Mouse (Mus musculus) kidney, embryonic 16.5 days (tissue): ENCODE measurements around the gene Smtn. TPM values are rescaled to one million over a fixed set of nuclear protein-coding genes. Genes with fewer than 3 reads are reported as not detected.

Experiments used
- ATAC-seq: fragments of 200-750 bp; cut with Nextera tagmentation; 2 replicates; pipeline ENCODE4 v1.8.0; 2017; ENCODE audit warnings: moderate TSS enrichment; ENCODE audit not compliant: low FRiP score, low TSS enrichment
- H3K27ac ChIP-seq: fragments of 300-500 bp; sonication (generic); 2 replicates; pipeline ENCODE4 v1.5.1; 2014; ENCODE audit warnings: low read length
- H3K27me3 ChIP-seq: fragments of 300-500 bp; sonication (generic); 2 replicates; pipeline ENCODE4 v1.6.1; 2014; ENCODE audit warnings: low read length, control low read depth, mixed read lengths; ENCODE audit not compliant: insufficient read depth
- H3K36me3 ChIP-seq: fragments of 300-500 bp; sonication (generic); 2 replicates; pipeline ENCODE4 v1.6.1; 2014; ENCODE audit warnings: low read length, control low read depth, mixed read lengths; ENCODE audit not compliant: insufficient read depth
- H3K4me1 ChIP-seq: fragments of 300-500 bp; sonication (generic); 2 replicates; pipeline ENCODE4 v1.6.1; 2014; ENCODE audit warnings: low read length, control low read depth, mixed read lengths; ENCODE audit not compliant: insufficient read depth
- H3K4me2 ChIP-seq: fragments of 300-500 bp; sonication (generic); replicated peaks from 2 replicates; pipeline ENCODE4 v1.6.1; 2014; ENCODE audit warnings: low read depth, low read length
- H3K4me3 ChIP-seq: fragments of 300-500 bp; sonication (generic); 2 replicates; pipeline ENCODE4 v1.5.1; 2014; ENCODE audit warnings: mild to moderate bottlenecking, low read length
- H3K9ac ChIP-seq: fragments of 300-500 bp; sonication (generic); replicated peaks from 2 replicates; pipeline ENCODE4 v1.6.1; 2014; ENCODE audit warnings: low read length
- H3K9me3 ChIP-seq: fragments of 300-500 bp; sonication (generic); 2 replicates; pipeline ENCODE4 v1.6.1; 2016; ENCODE audit warnings: low read length, control low read depth
- whole genome bisulfite sequencing: fragments of 180-500 bp; shearing (Covaris S2); extraction: QIAGEN DNeasy Blood & Tissue Kit; methylation state at CpG from one replicate; pipeline ENCODE4 v1.1.7; 2014; 5-methylcytosine and 5-hydroxymethylcytosine counted together
- polyA plus RNA-seq: library from polyadenylated mRNA; unstranded; fragments of >200 nt; fragmentation: Nextera tagmentation; extraction: Ambion mirVana; gene quantifications from 2 replicates; pipeline ENCODE4 v1.2.1, GENCODE M21; 2015

Smtn gene
- polyA plus RNA-seq, 1 experiment from 2014 or later, result 116 TPM

DNA sequence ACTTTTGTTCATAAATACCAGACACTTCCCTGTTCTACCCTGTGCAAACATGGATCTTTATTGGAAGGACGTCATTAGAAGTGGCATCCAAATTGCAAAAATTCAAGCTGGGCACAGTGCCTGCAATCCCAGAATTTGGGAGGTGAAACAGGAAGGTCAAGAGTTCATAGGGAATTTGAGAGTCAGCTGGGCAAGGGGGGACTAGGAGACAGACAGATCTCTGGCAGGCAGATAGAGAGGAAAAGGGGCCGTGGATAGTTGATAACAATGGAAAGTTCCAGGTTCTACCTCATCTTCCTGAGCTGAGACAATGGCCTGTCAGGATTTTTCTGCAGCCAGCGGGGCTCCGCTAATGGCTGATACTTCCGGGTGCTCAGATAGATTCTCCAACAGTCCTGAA is 9.4 kb upstream of the Smtn start:
- WGBS, result 67% methylated on average over 5 of the region's 5 CpGs
- Histone ChIP-seq H3K27me3 (no peaks in the 10 kb centered on the region), H3K9me3 (0 out of 2 replicates have a peak, but pooled peaks cover under 1% of the 10 kb centered on the region), H3K27ac (no peak overlapping the region), H3K36me3 (no peaks in the 10 kb centered on the region), H3K4me2 (no peak overlapping the region), H3K4me3 (no peak overlapping the region), H3K4me1 (0 out of 2 replicates have a peak, but pooled peaks cover 7% of the 10 kb centered on the region), H3K9ac (no peak overlapping the region)
- no peak for ATAC-seq

DNA sequence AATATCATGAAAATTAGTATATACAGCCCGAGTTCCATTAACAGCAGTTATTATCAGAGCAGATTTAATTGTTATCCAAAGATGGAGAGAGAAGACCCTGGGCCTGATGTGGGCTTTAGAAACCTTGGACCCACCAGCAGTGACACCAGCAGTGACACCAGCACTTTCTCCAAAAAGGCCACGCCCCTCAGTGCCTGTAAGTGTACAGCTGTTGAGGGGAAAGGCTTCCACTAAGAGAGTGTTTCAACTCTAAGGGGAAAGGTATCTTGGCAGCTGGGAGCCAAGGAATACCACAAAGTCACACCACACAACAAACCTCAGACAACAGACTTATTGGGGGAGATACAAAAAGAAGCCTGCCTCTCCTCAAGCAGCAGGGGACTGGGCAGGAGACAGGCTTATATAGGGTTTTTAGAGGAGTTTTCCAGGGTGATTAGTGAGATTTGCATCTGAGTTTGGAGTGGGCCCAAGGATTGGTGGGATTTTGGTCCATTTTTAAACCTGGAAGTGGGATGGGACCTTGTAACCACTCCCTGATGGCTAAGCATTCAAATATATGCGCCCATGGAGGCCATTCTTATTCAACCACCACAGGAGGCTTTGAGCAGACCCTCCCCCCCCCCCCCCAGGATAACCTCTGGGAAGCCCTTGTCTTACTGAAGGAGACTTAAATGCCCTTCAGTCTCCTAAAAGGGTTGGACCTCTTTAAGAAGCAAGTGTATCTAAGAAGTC is 8.3 kb upstream of the Smtn start:
- Histone ChIP-seq H3K27me3 (no peaks in the 10 kb centered on the region), H3K4me3 (no peak overlapping the region), H3K36me3 (no peaks in the 10 kb centered on the region), H3K9ac (no peak overlapping the region), H3K4me2 (no peak overlapping the region), H3K4me1 (0 out of 2 replicates have a peak, but pooled peaks cover 7% of the 10 kb centered on the region), H3K27ac (no peak overlapping the region), H3K9me3 (0 out of 2 replicates have a peak, but pooled peaks cover 3% of the 10 kb centered on the region)
- ATAC-seq, result no peak
- 76% methylated on average over 3 of the region's 3 CpGs for whole genome bisulfite sequencing

DNA sequence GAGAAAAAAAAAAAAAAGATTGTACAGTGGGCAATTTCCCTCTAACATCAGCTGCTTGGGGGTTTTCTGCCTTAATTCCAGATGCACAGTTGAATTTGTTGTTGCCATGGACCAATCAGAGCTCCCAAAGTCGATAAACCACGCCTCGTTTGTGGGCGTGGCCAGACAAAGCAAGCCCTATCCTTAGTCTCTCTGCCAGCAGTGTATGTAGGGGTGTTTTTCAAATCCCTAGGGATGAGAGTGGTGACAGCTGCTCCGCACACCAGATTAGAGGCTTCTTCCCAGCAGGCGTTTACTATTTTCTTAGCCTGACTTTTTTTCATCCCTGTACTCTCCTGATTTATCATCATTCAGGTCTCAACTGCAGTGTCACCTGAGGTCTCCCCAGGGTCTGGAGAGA is 7.6 kb upstream of the Smtn start:
- ATAC-seq, result no peak
- no peak overlapping the region for H3K4me2 ChIP-seq
- 0 out of 2 replicates have a peak, but pooled peaks cover 3% of the 10 kb centered on the region for H3K9me3 ChIP-seq
- no peaks in the 10 kb centered on the region for H3K27me3 ChIP-seq
- H3K9ac ChIP-seq, result no peak overlapping the region
- 43% methylated on average over 6 of the region's 6 CpGs for WGBS
- no peaks in the 10 kb centered on the region for H3K36me3 ChIP-seq
- no peak overlapping the region for H3K4me3 ChIP-seq
- H3K4me1 ChIP-seq, result 0 out of 2 replicates have a peak, but pooled peaks cover 7% of the 10 kb centered on the region
- H3K27ac ChIP-seq, result no peak overlapping the region

- 84% methylated on average over 2 of the region's 2 CpGs for WGBS
- no peak for ATAC-seq
Measured at GRCm38 (mm10) chr11:3547047-3547446, 6.6 kb upstream of the Smtn start.

GRCm38 (mm10) chr11:3546242-3546562 is 5.8 kb upstream of the Smtn start:
- 0 out of 2 replicates have a peak, but pooled peaks cover 7% of the 10 kb centered on the region for H3K4me1 ChIP-seq
- no peaks in the 10 kb centered on the region for H3K36me3 ChIP-seq
- WGBS, result 22% methylated on average over 1 of the region's 1 CpGs
- H3K9ac ChIP-seq, result no peak overlapping the region
- peak overlapping the region; percentile 25; the same call in 1 of the 2 replicates for H3K27ac ChIP-seq
- no peak overlapping the region for H3K4me3 ChIP-seq
- no peaks in the 10 kb centered on the region for H3K27me3 ChIP-seq
- H3K9me3 ChIP-seq, result 0 out of 2 replicates have a peak, but pooled peaks cover 3% of the 10 kb centered on the region
- no peak overlapping the region for H3K4me2 ChIP-seq
- no peak for ATAC-seq

More at GRCm38 (mm10) chr11:3547047-3547446, 6.6 kb upstream of the Smtn start:
- H3K9ac ChIP-seq, result no peak overlapping the region
- no peak overlapping the region for H3K4me3 ChIP-seq
- no peaks in the 10 kb centered on the region for H3K27me3 ChIP-seq
- 0 out of 2 replicates have a peak, but pooled peaks cover 3% of the 10 kb centered on the region for H3K9me3 ChIP-seq
- 0 out of 2 replicates have a peak, but pooled peaks cover 7% of the 10 kb centered on the region for H3K4me1 ChIP-seq
- no peak overlapping the region for H3K4me2 ChIP-seq
- H3K27ac ChIP-seq, result no peak overlapping the region
- no peaks in the 10 kb centered on the region for H3K36me3 ChIP-seq

DNA sequence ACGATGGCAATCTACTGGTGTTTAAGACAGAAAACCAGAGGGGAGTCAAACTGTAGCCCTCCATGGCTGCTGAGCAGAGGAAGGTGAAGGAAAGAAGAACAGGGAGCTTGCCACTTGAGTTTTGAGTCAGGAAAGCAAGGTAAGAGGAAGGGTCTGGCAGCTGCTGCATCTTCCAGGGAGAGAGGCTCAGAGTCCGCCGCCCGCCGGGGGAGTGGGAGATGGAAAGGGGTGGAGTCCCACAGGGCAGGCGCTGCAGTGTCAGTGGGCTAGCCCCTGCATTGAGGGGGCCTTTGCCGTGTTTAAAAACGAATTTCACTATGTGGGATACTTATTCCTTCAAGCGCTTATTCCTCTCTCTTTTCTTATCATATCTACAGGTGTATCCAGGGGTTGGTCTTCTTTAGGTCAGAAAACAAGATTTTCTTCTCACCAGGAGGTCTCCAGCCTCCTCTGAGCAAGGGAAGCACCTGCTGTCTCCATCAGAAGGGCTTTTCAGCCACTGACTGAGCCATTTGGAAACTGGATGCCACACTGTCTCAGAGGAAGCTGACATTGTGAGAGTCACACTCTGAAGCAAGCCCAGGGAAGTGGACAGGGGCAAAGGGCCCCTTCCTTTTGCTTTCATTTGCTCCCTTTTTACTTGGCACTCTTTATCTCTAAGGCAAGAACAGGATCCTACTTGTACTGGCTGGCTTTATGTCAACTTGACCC is 5.3 kb upstream of the Smtn start:
- Histone ChIP-seq H3K4me3 (no peak overlapping the region), H3K36me3 (no peaks in the 10 kb centered on the region), H3K9ac (no peak overlapping the region), H3K27ac (peak overlapping the region; percentile 25; the same call in 1 of the 2 replicates), H3K4me2 (no peak overlapping the region), H3K4me1 (0 out of 2 replicates have a peak, but pooled peaks cover 7% of the 10 kb centered on the region), H3K27me3 (no peaks in the 10 kb centered on the region), H3K9me3 (0 out of 2 replicates have a peak, but pooled peaks cover 3% of the 10 kb centered on the region)
- 27% methylated on average over 9 of the region's 9 CpGs for WGBS
- no peak for ATAC-seq

DNA sequence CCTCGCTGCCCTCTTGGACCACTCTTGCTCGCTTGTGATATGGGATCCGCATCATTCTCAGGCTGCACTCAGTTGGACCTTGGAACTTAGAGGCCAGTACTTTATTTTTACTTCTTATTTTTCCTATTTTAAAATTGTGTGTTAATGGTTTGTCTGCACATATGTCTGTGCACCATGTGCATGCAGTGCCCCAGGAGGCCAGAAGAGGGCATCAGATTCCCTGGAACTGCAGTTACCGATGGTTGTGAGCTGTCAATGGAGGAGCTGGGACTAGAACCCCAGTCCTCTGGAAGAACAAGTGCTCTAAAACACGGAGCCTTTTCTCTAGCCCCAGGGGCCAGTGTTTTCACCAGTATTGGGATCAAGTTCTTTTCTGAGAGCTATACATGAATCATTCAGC is 4.0 kb upstream of the Smtn start:
- 97% methylated on average over 5 of the region's 5 CpGs for WGBS

GRCm38 (mm10) chr11:3543001-3543400 is 2.6 kb upstream of the Smtn start:
- WGBS, result 32% methylated on average over 5 of the region's 5 CpGs
- ATAC-seq, result no peak
- H3K27ac ChIP-seq, result no peak overlapping the region

More for the DNA sequence above, 4.0 kb upstream of the Smtn start:
- H3K9me3 ChIP-seq, result 0 out of 2 replicates have a peak, but pooled peaks cover 3% of the 10 kb centered on the region
- no peaks in the 10 kb centered on the region for H3K36me3 ChIP-seq
- ATAC-seq, result no peak
- no peaks in the 10 kb centered on the region for H3K27me3 ChIP-seq
- no peak overlapping the region for H3K27ac ChIP-seq
- H3K4me2 ChIP-seq, result no peak overlapping the region
- 0 out of 2 replicates have a peak, but pooled peaks cover 9% of the 10 kb centered on the region for H3K4me1 ChIP-seq
- no peak overlapping the region for H3K9ac ChIP-seq
- H3K4me3 ChIP-seq, result no peak overlapping the region

GRCm38 (mm10) chr11:3541932-3542331 is 1.5 kb upstream of the Smtn start:
- 67% methylated on average over 3 of the region's 3 CpGs for WGBS

More at GRCm38 (mm10) chr11:3543001-3543400, 2.6 kb upstream of the Smtn start:
- H3K9ac ChIP-seq, result no peak overlapping the region
- H3K36me3 ChIP-seq, result no peaks in the 10 kb centered on the region
- H3K4me2 ChIP-seq, result no peak overlapping the region
- H3K4me3 ChIP-seq, result no peak overlapping the region
- H3K4me1 ChIP-seq, result peaks cover 14% of the 10 kb centered on the region; the same call in 1 of the 2 replicates
- no peaks in the 10 kb centered on the region for H3K27me3 ChIP-seq
- 0 out of 2 replicates have a peak, but pooled peaks cover 3% of the 10 kb centered on the region for H3K9me3 ChIP-seq

More at GRCm38 (mm10) chr11:3541932-3542331, 1.5 kb upstream of the Smtn start:
- H3K9me3 ChIP-seq, result 0 out of 2 replicates have a peak, but pooled peaks cover 3% of the 10 kb centered on the region
- H3K4me3 ChIP-seq, result no peak overlapping the region
- peaks cover 25% of the 10 kb centered on the region for H3K4me1 ChIP-seq
- no peak for ATAC-seq
- H3K27me3 ChIP-seq, result no peaks in the 10 kb centered on the region
- no peak overlapping the region for H3K27ac ChIP-seq
- no peaks in the 10 kb centered on the region; the same call in 1 of the 2 replicates for H3K36me3 ChIP-seq
- no peak overlapping the region; the same call in 1 of the 2 replicates for H3K9ac ChIP-seq
- H3K4me2 ChIP-seq, result no peak overlapping the region
